Mouse (Mus musculus): ENCODE measurements around the gene Ubox5. TPM values are rescaled to one million over a fixed set of nuclear protein-coding genes. Genes with fewer than 3 reads are reported as not detected.

Gene Ubox5
- polyA plus RNA-seq (2014; fragmentation: Nextera tagmentation; extraction: Ambion mirVana), result 10.6 and 13.0 TPM in 2 replicates

- peak within 1 kb of the TSS; percentile 98 for H3K4me3 ChIP-seq (replicated peaks; ENCODE audit: low read depth, low read length)
- peaks cover 14% of the 10 kb centered on the region for H3K27me3 ChIP-seq (ENCODE audit: control insufficient read depth, insufficient read depth, low read length)
- peak; percentile 84 for ATAC-seq (ENCODE audit: low FRiP score, low TSS enrichment)
- DNase-seq, result peak; percentile 94
- no peaks in the 10 kb centered on the region for H3K9me3 ChIP-seq (ENCODE audit: control insufficient read depth, low read length)
- peak within 1 kb of the TSS; percentile 87 for H3K9ac ChIP-seq (replicated peaks; ENCODE audit: low read length)
- H3K4me1 ChIP-seq (ENCODE audit: control insufficient read depth, insufficient read depth, low read length), result peaks cover 12% of the 10 kb centered on the region
- peak within 1 kb of the TSS; percentile 64 for H3K27ac ChIP-seq (replicated peaks; ENCODE audit: low read depth, low read length)
- H3K4me2 ChIP-seq (ENCODE audit: low read length), result peak within 1 kb of the TSS; percentile 94
- H3K36me3 ChIP-seq (ENCODE audit: control insufficient read depth, insufficient read depth, low read length), result peaks cover 20% of the 10 kb centered on the region
- WGBS, result under 1% methylated on average over 25 of the region's 25 CpGs
These were observed at the start of gene Ubox5, which contains the start of gene Fastkd5 for GRCm38 (mm10) chr2:130629839-130630203. Gene Ubox5 (minus strand): TSS chr2:130630038. Gene Fastkd5 (minus strand): TSS chr2:130630027.

GRCm38 (mm10) chr2:130679154-130679553 is 49.3 kb upstream of the Ubox5 start:
- H3K9ac ChIP-seq (replicated peaks; ENCODE audit: low read length), result no peak overlapping the region
- no peak overlapping the region for H3K4me3 ChIP-seq (replicated peaks; ENCODE audit: low read depth, low read length)
- WGBS, result 95% methylated on average over 12 of the region's 12 CpGs
- no peaks in the 10 kb centered on the region for H3K9me3 ChIP-seq (ENCODE audit: control insufficient read depth, low read length)
- DNase-seq (no peak), ATAC-seq (ENCODE audit: low FRiP score, low TSS enrichment) (no peak)
- H3K36me3 ChIP-seq (ENCODE audit: control insufficient read depth, insufficient read depth, low read length), result peaks cover 98% of the 10 kb centered on the region
- H3K4me1 ChIP-seq (ENCODE audit: control insufficient read depth, insufficient read depth, low read length), result no peaks in the 10 kb centered on the region
- no peak overlapping the region for H3K4me2 ChIP-seq (ENCODE audit: low read length)
- no peak overlapping the region for H3K27ac ChIP-seq (replicated peaks; ENCODE audit: low read depth, low read length)
- H3K27me3 ChIP-seq (ENCODE audit: control insufficient read depth, insufficient read depth, low read length), result no peaks in the 10 kb centered on the region

- Histone ChIP-seq H3K9ac (replicated peaks; ENCODE audit: low read length) (no peak overlapping the region), H3K9me3 (ENCODE audit: control insufficient read depth, low read length) (no peaks in the 10 kb centered on the region), H3K4me1 (ENCODE audit: control insufficient read depth, insufficient read depth, low read length) (no peaks in the 10 kb centered on the region), H3K36me3 (ENCODE audit: control insufficient read depth, insufficient read depth, low read length) (peaks cover 98% of the 10 kb centered on the region), H3K4me3 (replicated peaks; ENCODE audit: low read depth, low read length) (no peak overlapping the region), H3K27me3 (ENCODE audit: control insufficient read depth, insufficient read depth, low read length) (no peaks in the 10 kb centered on the region), H3K4me2 (ENCODE audit: low read length) (no peak overlapping the region), H3K27ac (replicated peaks; ENCODE audit: low read depth, low read length) (no peak overlapping the region)
- ATAC-seq (ENCODE audit: low FRiP score, low TSS enrichment), result no peak
- 93% methylated on average over 10 of the region's 10 CpGs for WGBS
- DNase-seq, result no peak
These were observed 47.4 kb upstream of the Ubox5 start for GRCm38 (mm10) chr2:130677211-130677610.

GRCm38 (mm10) chr2:130667559-130667958 is 37.7 kb upstream of the Ubox5 start, which contains the start of gene Itpa:
Gene Itpa (plus strand): TSS chr2:130667610.
- peaks cover 13% of the 10 kb centered on the region for H3K36me3 ChIP-seq (ENCODE audit: control insufficient read depth, insufficient read depth, low read length)
- H3K27ac ChIP-seq (replicated peaks; ENCODE audit: low read depth, low read length), result peak within 1 kb of the TSS; percentile 90
- peaks cover 23% of the 10 kb centered on the region for H3K4me1 ChIP-seq (ENCODE audit: control insufficient read depth, insufficient read depth, low read length)
- ATAC-seq (ENCODE audit: low FRiP score, low TSS enrichment), result peak; percentile 72
- DNase-seq, result peak; percentile 96
- WGBS, result 1% methylated on average over 31 of the region's 31 CpGs
- H3K4me2 ChIP-seq (ENCODE audit: low read length), result peak within 1 kb of the TSS; percentile 88
- peak within 1 kb of the TSS; percentile 68 for H3K9ac ChIP-seq (replicated peaks; ENCODE audit: low read length)
- H3K27me3 ChIP-seq (ENCODE audit: control insufficient read depth, insufficient read depth, low read length), result no peaks in the 10 kb centered on the region
- H3K4me3 ChIP-seq (replicated peaks; ENCODE audit: low read depth, low read length), result peak within 1 kb of the TSS; percentile 66
- no peaks in the 10 kb centered on the region for H3K9me3 ChIP-seq (ENCODE audit: control insufficient read depth, low read length)

GRCm38 (mm10) chr2:130664102-130664701 is 34.4 kb upstream of the Ubox5 start, which contains the start of gene Ddrgk1:
Gene Ddrgk1 (minus strand): TSS chr2:130664659.
- Histone ChIP-seq H3K27ac (replicated peaks; ENCODE audit: low read depth, low read length) (peak within 1 kb of the TSS; percentile 99), H3K4me3 (replicated peaks; ENCODE audit: low read depth, low read length) (peak within 1 kb of the TSS; percentile 61), H3K9me3 (ENCODE audit: control insufficient read depth, low read length) (no peaks in the 10 kb centered on the region), H3K36me3 (ENCODE audit: control insufficient read depth, insufficient read depth, low read length) (peaks cover 20% of the 10 kb centered on the region), H3K9ac (replicated peaks; ENCODE audit: low read length) (peak within 1 kb of the TSS; percentile 93), H3K27me3 (ENCODE audit: control insufficient read depth, insufficient read depth, low read length) (no peaks in the 10 kb centered on the region), H3K4me2 (ENCODE audit: low read length) (peak within 1 kb of the TSS; percentile 82), H3K4me1 (ENCODE audit: control insufficient read depth, insufficient read depth, low read length) (peaks cover 23% of the 10 kb centered on the region)
- peak; percentile 97 for ATAC-seq (ENCODE audit: low FRiP score, low TSS enrichment)
- 0% methylated on average over 40 of the region's 40 CpGs for WGBS
- peak; percentile 98 for DNase-seq

- Histone ChIP-seq H3K27me3 (ENCODE audit: control insufficient read depth, insufficient read depth, low read length) (no peaks in the 10 kb centered on the region), H3K36me3 (ENCODE audit: control insufficient read depth, insufficient read depth, low read length) (peaks cover 28% of the 10 kb centered on the region), H3K27ac (replicated peaks; ENCODE audit: low read depth, low read length) (peak overlapping the region; percentile 99), H3K9me3 (ENCODE audit: control insufficient read depth, low read length) (no peaks in the 10 kb centered on the region), H3K4me1 (ENCODE audit: control insufficient read depth, insufficient read depth, low read length) (peaks cover 21% of the 10 kb centered on the region), H3K9ac (replicated peaks; ENCODE audit: low read length) (peak overlapping the region; percentile 93), H3K4me2 (ENCODE audit: low read length) (peak overlapping the region; percentile 82), H3K4me3 (replicated peaks; ENCODE audit: low read depth, low read length) (peak overlapping the region; percentile 61)
- DNase-seq (no peak), ATAC-seq (ENCODE audit: low FRiP score, low TSS enrichment) (no peak)
- 90% methylated on average over 11 of the region's 11 CpGs for WGBS
These were observed 33.5 kb upstream of the Ubox5 start for GRCm38 (mm10) chr2:130663342-130663741.

GRCm38 (mm10) chr2:130658530-130658929 is 28.7 kb upstream of the Ubox5 start:
- H3K27ac ChIP-seq (replicated peaks; ENCODE audit: low read depth, low read length), result no peak overlapping the region
- H3K4me2 ChIP-seq (ENCODE audit: low read length), result no peak overlapping the region
- no peak overlapping the region for H3K4me3 ChIP-seq (replicated peaks; ENCODE audit: low read depth, low read length)
- H3K4me1 ChIP-seq (ENCODE audit: control insufficient read depth, insufficient read depth, low read length), result peaks cover 10% of the 10 kb centered on the region
- H3K36me3 ChIP-seq (ENCODE audit: control insufficient read depth, insufficient read depth, low read length), result peaks cover 76% of the 10 kb centered on the region
- ATAC-seq (ENCODE audit: low FRiP score, low TSS enrichment) (no peak), DNase-seq (no peak)
- H3K9me3 ChIP-seq (ENCODE audit: control insufficient read depth, low read length), result no peaks in the 10 kb centered on the region
- H3K27me3 ChIP-seq (ENCODE audit: control insufficient read depth, insufficient read depth, low read length), result no peaks in the 10 kb centered on the region
- WGBS, result 94% methylated on average over 10 of the region's 10 CpGs
- no peak overlapping the region for H3K9ac ChIP-seq (replicated peaks; ENCODE audit: low read length)

GRCm38 (mm10) chr2:130657541-130657940 is 27.7 kb upstream of the Ubox5 start:
- Histone ChIP-seq H3K27ac (replicated peaks; ENCODE audit: low read depth, low read length) (no peak overlapping the region), H3K4me2 (ENCODE audit: low read length) (no peak overlapping the region), H3K27me3 (ENCODE audit: control insufficient read depth, insufficient read depth, low read length) (no peaks in the 10 kb centered on the region), H3K36me3 (ENCODE audit: control insufficient read depth, insufficient read depth, low read length) (peaks cover 84% of the 10 kb centered on the region), H3K4me3 (replicated peaks; ENCODE audit: low read depth, low read length) (no peak overlapping the region), H3K9me3 (ENCODE audit: control insufficient read depth, low read length) (no peaks in the 10 kb centered on the region), H3K4me1 (ENCODE audit: control insufficient read depth, insufficient read depth, low read length) (no peaks in the 10 kb centered on the region), H3K9ac (replicated peaks; ENCODE audit: low read length) (no peak overlapping the region)
- WGBS, result 86% methylated on average over 6 of the region's 6 CpGs
- no peak for ATAC-seq (ENCODE audit: low FRiP score, low TSS enrichment)
- DNase-seq, result no peak

- no peak overlapping the region for H3K4me3 ChIP-seq (replicated peaks; ENCODE audit: low read depth, low read length)
- WGBS, result 94% methylated on average over 9 of the region's 9 CpGs
- H3K27ac ChIP-seq (replicated peaks; ENCODE audit: low read depth, low read length), result no peak overlapping the region
- H3K36me3 ChIP-seq (ENCODE audit: control insufficient read depth, insufficient read depth, low read length), result peaks cover 83% of the 10 kb centered on the region
- H3K27me3 ChIP-seq (ENCODE audit: control insufficient read depth, insufficient read depth, low read length), result no peaks in the 10 kb centered on the region
- ATAC-seq (ENCODE audit: low FRiP score, low TSS enrichment), result no peak
- no peaks in the 10 kb centered on the region for H3K9me3 ChIP-seq (ENCODE audit: control insufficient read depth, low read length)
- no peak overlapping the region for H3K9ac ChIP-seq (replicated peaks; ENCODE audit: low read length)
- no peaks in the 10 kb centered on the region for H3K4me1 ChIP-seq (ENCODE audit: control insufficient read depth, insufficient read depth, low read length)
- no peak overlapping the region for H3K4me2 ChIP-seq (ENCODE audit: low read length)
- no peak for DNase-seq
These were observed 26.7 kb upstream of the Ubox5 start for GRCm38 (mm10) chr2:130656536-130656935.

Data from midbrain, embryonic 14.5 days (tissue).